Mouse (Mus musculus) right cerebral cortex, postnatal 4 days (tissue): ENCODE measurements around the gene Anp32b.

ENCODE experiments used
- DNase-seq: peaks from one replicate; pipeline ENCODE4 v3.0.0-alpha.2; 2022

Gene Anp32b

GRCm38 (mm10) chr4:46450519-46451131, at the start of gene Anp32b:
TSS of gene Anp32b (plus strand) at chr4:46450902.
- peak; percentile 94 for DNase-seq

- DNase-seq, result no peak
Observed at GRCm38 (mm10) chr4:46404042-46404795, 46.5 kb upstream of the Anp32b start.

GRCm38 (mm10) chr4:46406966-46407703, 43.6 kb upstream of the Anp32b start:
- no peak for DNase-seq

GRCm38 (mm10) chr4:46410677-46411076, 40.0 kb upstream of the Anp32b start:
- no peak for DNase-seq

- no peak for DNase-seq
Observed at GRCm38 (mm10) chr4:46411489-46411888, 39.2 kb upstream of the Anp32b start.

- DNase-seq, result no peak
Observed at GRCm38 (mm10) chr4:46412113-46412512, 38.6 kb upstream of the Anp32b start.

GRCm38 (mm10) chr4:46413406-46413805, 37.3 kb upstream of the Anp32b start, which contains the start of gene Hemgn:
TSS of gene Hemgn (minus strand) at chr4:46413506.
- no peak for DNase-seq

GRCm38 (mm10) chr4:46417491-46417890, 33.2 kb upstream of the Anp32b start:
- DNase-seq, result no peak

GRCm38 (mm10) chr4:46418851-46419250, 31.9 kb upstream of the Anp32b start:
- no peak for DNase-seq

GRCm38 (mm10) chr4:46422625-46423024, 28.1 kb upstream of the Anp32b start:
- DNase-seq, result no peak

- peak; percentile 17 for DNase-seq
Observed at GRCm38 (mm10) chr4:46428903-46429499, 21.7 kb upstream of the Anp32b start.

GRCm38 (mm10) chr4:46432339-46433036, 18.2 kb upstream of the Anp32b start:
- DNase-seq, result no peak

- no peak for DNase-seq
Observed at GRCm38 (mm10) chr4:46442501-46442900, 8.2 kb upstream of the Anp32b start.

- DNase-seq, result no peak
Observed at GRCm38 (mm10) chr4:46445237-46445945, 5.3 kb upstream of the Anp32b start.

- DNase-seq, result no peak
Observed at GRCm38 (mm10) chr4:46447461-46447860, 3.2 kb upstream of the Anp32b start.

- DNase-seq, result no peak
Observed at GRCm38 (mm10) chr4:46448886-46449285, 1.8 kb upstream of the Anp32b start.

- DNase-seq, result no peak
Observed at GRCm38 (mm10) chr4:46450020-46450518, 633 bp upstream of the Anp32b start.

- peak; percentile 67 for DNase-seq
Observed at GRCm38 (mm10) chr4:46451240-46451757, 597 bp downstream of the Anp32b start.

GRCm38 (mm10) chr4:46451758-46452480, 1.2 kb downstream of the Anp32b start:
- DNase-seq, result peak; percentile 72

- DNase-seq, result peak; percentile 50
Observed at GRCm38 (mm10) chr4:46452481-46452850, 1.8 kb downstream of the Anp32b start.
